Mouse (Mus musculus) midbrain, embryonic 16.5 days (tissue): Measurements from ENCODE around the gene Ap1b1. TPM values are rescaled to one million over a fixed set of nuclear protein-coding genes. Genes with fewer than 3 reads are reported as not detected.
"Not testable (repeated sequence)": the region's sequence is repeated elsewhere in the genome, so short reads cannot be mapped to it uniquely, and the experiment has no call there.

ENCODE experiments used
- ATAC-seq: fragments of 200-750 bp; cut with Nextera tagmentation; 2 replicates; pipeline ENCODE4 v1.8.0; 2017; ENCODE audit warnings: moderate TSS enrichment
- H3K27ac ChIP-seq: fragments of 300-500 bp; sonication (generic); 2 replicates; pipeline ENCODE4 v1.5.1; 2014; ENCODE audit warnings: mild to moderate bottlenecking, low read length, mixed read lengths
- H3K27me3 ChIP-seq: fragments of 300-500 bp; sonication (generic); 2 replicates; pipeline ENCODE4 v1.6.1; 2014; ENCODE audit warnings: low read depth, low read length, mixed read lengths; ENCODE audit not compliant: control insufficient read depth, insufficient read depth
- H3K36me3 ChIP-seq: fragments of 300-500 bp; sonication (generic); 2 replicates; pipeline ENCODE4 v1.6.1; 2014; ENCODE audit warnings: mild to moderate bottlenecking, low read length, moderate library complexity, mixed read lengths; ENCODE audit not compliant: control insufficient read depth, insufficient read depth
- H3K4me1 ChIP-seq: fragments of 300-500 bp; sonication (generic); 2 replicates; pipeline ENCODE4 v1.6.1; 2014; ENCODE audit warnings: mild to moderate bottlenecking, low read length, mixed read lengths; ENCODE audit not compliant: control insufficient read depth, insufficient read depth
- H3K4me2 ChIP-seq: fragments of 300-500 bp; sonication (generic); 2 replicates; pipeline ENCODE4 v1.6.1; 2014; ENCODE audit warnings: mild to moderate bottlenecking, low read length, mixed read lengths
- H3K4me3 ChIP-seq: fragments of 300-500 bp; sonication (generic); 2 replicates; pipeline ENCODE4 v1.5.1; 2014; ENCODE audit warnings: low read depth, mild to moderate bottlenecking, low read length, moderate library complexity, mixed read lengths
- H3K9ac ChIP-seq: fragments of 300-500 bp; sonication (generic); 2 replicates; pipeline ENCODE4 v1.6.1; 2014; ENCODE audit warnings: low read depth, low read length, mixed read lengths
- H3K9me3 ChIP-seq: fragments of 300-500 bp; sonication (generic); replicated peaks from 2 replicates; pipeline ENCODE4 v1.6.1; 2014; ENCODE audit warnings: mild to moderate bottlenecking, low read length, mixed read lengths; ENCODE audit not compliant: control insufficient read depth, poor library complexity, severe bottlenecking
- WGBS: fragments of 180-500 bp; shearing (Covaris S2); extraction: QIAGEN DNeasy Blood & Tissue Kit; methylation state at CpG from one replicate; pipeline ENCODE4 v1.1.7; 2014; 5-methylcytosine and 5-hydroxymethylcytosine counted together
- polyA plus RNA-seq: library from polyadenylated mRNA; unstranded; fragments of >200 nt; fragmentation: Nextera tagmentation; extraction: Ambion mirVana; gene quantifications from 2 replicates; pipeline ENCODE4 v1.2.1, GENCODE M21; 2015

Gene Ap1b1
- polyA plus RNA-seq, 1 experiment from 2014 or later = 108 TPM

- WGBS = under 1% methylated on average over 45 of the region's 50 CpGs
Observed at GRCm38 (mm10) chr11:5065056-5065821, 78.6 kb downstream of the Ap1b1 start, which contains the start of gene Gas2l1. Gene Gas2l1, minus strand, starts transcription at chr11:5065327.

GRCm38 (mm10) chr11:5067063-5067462 is 80.4 kb downstream of the Ap1b1 start:
- H3K9me3 ChIP-seq = no peaks in the 10 kb centered on the region
- H3K4me3 ChIP-seq = no peak overlapping the region
- H3K4me2 ChIP-seq = no peak overlapping the region
- no peak overlapping the region for H3K9ac ChIP-seq
- no peak for ATAC-seq
- peaks cover 20% of the 10 kb centered on the region for H3K4me1 ChIP-seq
- H3K27ac ChIP-seq = no peak overlapping the region
- H3K27me3 ChIP-seq = peaks cover 16% of the 10 kb centered on the region
- peaks cover 28% of the 10 kb centered on the region for H3K36me3 ChIP-seq

More at GRCm38 (mm10) chr11:5065056-5065821, 78.6 kb downstream of the Ap1b1 start, which contains the start of gene Gas2l1:
- H3K9ac ChIP-seq = peak within 1 kb of the TSS; percentile 77
- no peaks in the 10 kb centered on the region for H3K9me3 ChIP-seq
- peaks cover 30% of the 10 kb centered on the region for H3K4me1 ChIP-seq
- peaks cover 15% of the 10 kb centered on the region for H3K36me3 ChIP-seq
- peak within 1 kb of the TSS; percentile 79 for H3K4me2 ChIP-seq
- H3K4me3 ChIP-seq = peak within 1 kb of the TSS; percentile 70
- H3K27ac ChIP-seq = peak within 1 kb of the TSS; percentile 31; the same call in 1 of the 2 replicates
- ATAC-seq = peak; percentile 85
- H3K27me3 ChIP-seq = peaks cover 33% of the 10 kb centered on the region

- H3K9me3 ChIP-seq = no peaks in the 10 kb centered on the region
- 84% methylated on average over 9 of the region's 9 CpGs for WGBS
- no peak overlapping the region for H3K27ac ChIP-seq
- ATAC-seq = no peak
- peaks cover 10% of the 10 kb centered on the region for H3K4me1 ChIP-seq
- no peak overlapping the region for H3K9ac ChIP-seq
- H3K36me3 ChIP-seq = peaks cover 37% of the 10 kb centered on the region
- peaks cover 4% of the 10 kb centered on the region for H3K27me3 ChIP-seq
- H3K4me3 ChIP-seq = no peak overlapping the region
- H3K4me2 ChIP-seq = no peak overlapping the region
Observed at GRCm38 (mm10) chr11:5068126-5068971, 81.7 kb downstream of the Ap1b1 start.

GRCm38 (mm10) chr11:5074882-5075281 is 88.3 kb downstream of the Ap1b1 start:
- Histone ChIP-seq H3K36me3 (peaks cover 36% of the 10 kb centered on the region), H3K4me2 (no peak overlapping the region), H3K4me1 (no peaks in the 10 kb centered on the region), H3K4me3 (no peak overlapping the region), H3K27me3 (no peaks in the 10 kb centered on the region), H3K9me3 (no peaks in the 10 kb centered on the region), H3K9ac (no peak overlapping the region), H3K27ac (no peak overlapping the region)
- no peak for ATAC-seq
- 68% methylated on average over 4 of the region's 4 CpGs for WGBS

- Histone ChIP-seq H3K4me1 (no peaks in the 10 kb centered on the region), H3K27me3 (no peaks in the 10 kb centered on the region), H3K27ac (no peak overlapping the region), H3K9me3 (no peaks in the 10 kb centered on the region), H3K4me3 (no peak overlapping the region), H3K4me2 (no peak overlapping the region), H3K9ac (no peak overlapping the region), H3K36me3 (peaks cover 37% of the 10 kb centered on the region)
- no peak for ATAC-seq
Observed at GRCm38 (mm10) chr11:5075760-5076159, 89.1 kb downstream of the Ap1b1 start.

GRCm38 (mm10) chr11:5076843-5077242 is 90.2 kb downstream of the Ap1b1 start:
- H3K36me3 ChIP-seq = peaks cover 32% of the 10 kb centered on the region
- not testable (repeated sequence) for H3K9me3 ChIP-seq, H3K9ac ChIP-seq, H3K4me1 ChIP-seq, H3K4me3 ChIP-seq, ATAC-seq, H3K4me2 ChIP-seq, H3K27me3 ChIP-seq, H3K27ac ChIP-seq
- 96% methylated on average over 3 of the region's 5 CpGs for WGBS

- Histone ChIP-seq H3K27ac (no peak overlapping the region), H3K27me3 (no peaks in the 10 kb centered on the region), H3K4me2 (no peak overlapping the region), H3K9ac (no peak overlapping the region), H3K4me1 (no peaks in the 10 kb centered on the region), H3K9me3 (no peaks in the 10 kb centered on the region), H3K36me3 (peaks cover 32% of the 10 kb centered on the region), H3K4me3 (no peak overlapping the region)
- 92% methylated on average over 1 of the region's 1 CpGs for WGBS
- ATAC-seq = no peak
Observed at GRCm38 (mm10) chr11:5089147-5089546, 102.5 kb downstream of the Ap1b1 start.

GRCm38 (mm10) chr11:5091706-5092105 is 105.1 kb downstream of the Ap1b1 start:
- Histone ChIP-seq H3K4me2 (no peak overlapping the region), H3K4me3 (no peak overlapping the region), H3K27me3 (no peaks in the 10 kb centered on the region), H3K36me3 (peaks cover 22% of the 10 kb centered on the region), H3K9ac (no peak overlapping the region), H3K9me3 (no peaks in the 10 kb centered on the region), H3K4me1 (peaks cover 10% of the 10 kb centered on the region), H3K27ac (no peak overlapping the region)
- no peak for ATAC-seq
- 37% methylated on average over 2 of the region's 2 CpGs for WGBS
